Mouse (Mus musculus): ENCODE results near the gene Prg4. TPM values are rescaled to one million over a fixed set of nuclear protein-coding genes. Genes with fewer than 3 reads are reported as not detected.

The Prg4 gene
- polyA plus RNA-seq, 1 experiment from 2014 or later: 0.71 TPM

DNA sequence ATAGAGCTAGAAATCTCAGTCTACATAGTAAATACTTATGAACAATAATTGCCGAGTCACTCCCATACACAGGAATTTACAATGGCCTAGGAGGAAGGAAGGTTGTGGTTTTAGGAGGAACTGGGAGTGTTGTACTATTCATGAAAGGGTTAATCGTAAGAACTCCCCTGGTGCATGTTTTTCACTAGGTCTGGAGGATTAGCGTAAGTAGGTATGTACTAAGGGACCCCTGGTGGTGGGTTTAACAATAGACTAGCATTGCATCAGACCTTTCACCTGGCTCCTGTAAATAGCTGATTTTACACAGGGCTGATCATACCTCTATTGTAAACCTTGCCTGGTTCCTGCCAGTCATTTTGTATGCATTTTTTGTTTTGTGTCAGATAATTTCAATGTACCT, 39.7 kb downstream of the Prg4 start:
- H3K27ac ChIP-seq (ENCODE audit: low read length): no peak overlapping the region
- no peaks in the 10 kb centered on the region for H3K27me3 ChIP-seq (ENCODE audit: control insufficient read depth, insufficient read depth, low read length)
- ATAC-seq (replicated peaks; ENCODE audit: extremely low read depth, insufficient read depth, low FRiP score): no peak
- no peak overlapping the region for H3K4me2 ChIP-seq (ENCODE audit: low read depth, low read length)
- peaks cover 3% of the 10 kb centered on the region; the same call in 1 of the 2 replicates for H3K4me1 ChIP-seq (ENCODE audit: control insufficient read depth, insufficient read depth, low read length)
- no peak overlapping the region for H3K9ac ChIP-seq (ENCODE audit: low read length)
- no peak overlapping the region for H3K4me3 ChIP-seq (ENCODE audit: low read length)
- WGBS: 78% methylated on average over 3 of the region's 3 CpGs
- peaks cover 65% of the 10 kb centered on the region for H3K36me3 ChIP-seq (ENCODE audit: control insufficient read depth, insufficient read depth)
- H3K9me3 ChIP-seq (replicated peaks; ENCODE audit: control insufficient read depth, low read length): no peaks in the 10 kb centered on the region

DNA sequence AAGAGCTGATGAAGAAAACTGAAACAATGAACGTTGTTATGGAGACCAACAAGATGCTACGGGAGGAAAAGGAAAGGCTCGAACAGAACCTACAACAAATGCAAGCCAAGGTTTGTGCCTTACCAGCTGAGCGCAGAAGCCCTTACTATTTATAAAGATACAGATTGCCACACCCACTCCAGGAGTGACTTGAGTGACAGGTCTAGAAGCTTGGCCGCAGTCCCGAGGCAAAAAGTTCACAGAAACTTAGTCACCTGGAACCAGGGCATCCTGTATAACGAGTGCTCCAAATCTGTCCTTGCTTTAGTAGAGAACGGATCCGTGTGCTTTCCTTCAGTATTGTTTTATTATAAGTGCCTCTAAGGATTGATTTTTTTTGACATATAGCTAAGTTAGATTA, 40.3 kb downstream of the Prg4 start:
- WGBS: 61% methylated on average over 9 of the region's 9 CpGs
- Histone ChIP-seq H3K4me1 (ENCODE audit: control insufficient read depth, insufficient read depth, low read length) (peaks cover 3% of the 10 kb centered on the region; the same call in 1 of the 2 replicates), H3K36me3 (ENCODE audit: control insufficient read depth, insufficient read depth) (peaks cover 63% of the 10 kb centered on the region), H3K4me3 (ENCODE audit: low read length) (no peak overlapping the region), H3K27me3 (ENCODE audit: control insufficient read depth, insufficient read depth, low read length) (no peaks in the 10 kb centered on the region), H3K27ac (ENCODE audit: low read length) (no peak overlapping the region), H3K9ac (ENCODE audit: low read length) (no peak overlapping the region), H3K9me3 (replicated peaks; ENCODE audit: control insufficient read depth, low read length) (no peaks in the 10 kb centered on the region), H3K4me2 (ENCODE audit: low read depth, low read length) (no peak overlapping the region)
- ATAC-seq (replicated peaks; ENCODE audit: extremely low read depth, insufficient read depth, low FRiP score): peak; percentile 67; the same call in 1 of the 2 replicates

DNA sequence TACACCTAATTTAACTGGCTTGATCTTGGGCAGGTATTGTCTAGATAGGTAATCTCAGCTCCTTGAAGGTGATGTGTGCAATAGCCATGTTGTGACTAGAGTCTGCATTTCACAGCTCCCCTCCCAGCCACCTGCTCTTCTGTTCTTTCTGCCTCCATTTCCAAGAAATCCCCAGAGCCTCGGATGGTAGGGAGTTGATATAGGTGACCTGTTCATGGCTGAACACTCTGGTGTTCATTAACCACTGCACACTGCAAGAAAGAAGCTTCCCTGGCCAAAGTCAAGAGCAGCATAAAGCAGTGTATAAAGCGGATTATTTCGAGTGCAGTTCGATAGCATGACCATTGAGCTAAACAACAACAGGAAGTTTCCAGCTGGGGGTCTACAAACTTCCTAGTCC, 47.5 kb downstream of the Prg4 start:
- Histone ChIP-seq H3K27me3 (ENCODE audit: control insufficient read depth, insufficient read depth, low read length) (no peaks in the 10 kb centered on the region), H3K9ac (ENCODE audit: low read length) (no peak overlapping the region), H3K4me3 (ENCODE audit: low read length) (no peak overlapping the region), H3K36me3 (ENCODE audit: control insufficient read depth, insufficient read depth) (peaks cover 63% of the 10 kb centered on the region), H3K4me1 (ENCODE audit: control insufficient read depth, insufficient read depth, low read length) (no peaks in the 10 kb centered on the region), H3K4me2 (ENCODE audit: low read depth, low read length) (no peak overlapping the region), H3K9me3 (replicated peaks; ENCODE audit: control insufficient read depth, low read length) (no peaks in the 10 kb centered on the region), H3K27ac (ENCODE audit: low read length) (no peak overlapping the region)
- WGBS: 91% methylated on average over 4 of the region's 4 CpGs
- no peak for ATAC-seq (replicated peaks; ENCODE audit: extremely low read depth, insufficient read depth, low FRiP score)

DNA sequence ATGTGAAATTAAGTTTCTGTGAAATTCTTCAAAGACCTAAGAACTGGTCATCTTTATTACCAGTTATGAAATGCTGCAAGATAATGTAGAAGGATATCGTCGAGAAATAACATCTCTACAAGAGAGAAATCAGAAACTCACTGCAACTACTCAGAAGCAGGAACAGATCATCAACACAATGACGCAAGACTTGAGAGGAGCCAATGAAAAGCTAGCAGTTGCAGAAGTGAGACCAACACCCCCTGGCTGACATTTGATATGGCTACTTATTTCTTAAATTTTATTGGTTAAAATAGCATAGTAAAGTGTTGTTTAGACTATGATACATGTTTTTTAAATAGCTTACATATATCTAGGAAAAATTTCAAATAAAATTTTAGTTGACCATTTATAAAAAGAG, 50.0 kb downstream of the Prg4 start:
- H3K36me3 ChIP-seq (ENCODE audit: control insufficient read depth, insufficient read depth): peaks cover 63% of the 10 kb centered on the region
- no peak for ATAC-seq (replicated peaks; ENCODE audit: extremely low read depth, insufficient read depth, low FRiP score)
- H3K4me1 ChIP-seq (ENCODE audit: control insufficient read depth, insufficient read depth, low read length): no peaks in the 10 kb centered on the region
- H3K9me3 ChIP-seq (replicated peaks; ENCODE audit: control insufficient read depth, low read length): no peaks in the 10 kb centered on the region
- H3K27me3 ChIP-seq (ENCODE audit: control insufficient read depth, insufficient read depth, low read length): no peaks in the 10 kb centered on the region
- no peak overlapping the region for H3K9ac ChIP-seq (ENCODE audit: low read length)
- no peak overlapping the region for H3K27ac ChIP-seq (ENCODE audit: low read length)
- 92% methylated on average over 3 of the region's 3 CpGs for WGBS
- H3K4me2 ChIP-seq (ENCODE audit: low read depth, low read length): no peak overlapping the region
- H3K4me3 ChIP-seq (ENCODE audit: low read length): no peak overlapping the region

DNA sequence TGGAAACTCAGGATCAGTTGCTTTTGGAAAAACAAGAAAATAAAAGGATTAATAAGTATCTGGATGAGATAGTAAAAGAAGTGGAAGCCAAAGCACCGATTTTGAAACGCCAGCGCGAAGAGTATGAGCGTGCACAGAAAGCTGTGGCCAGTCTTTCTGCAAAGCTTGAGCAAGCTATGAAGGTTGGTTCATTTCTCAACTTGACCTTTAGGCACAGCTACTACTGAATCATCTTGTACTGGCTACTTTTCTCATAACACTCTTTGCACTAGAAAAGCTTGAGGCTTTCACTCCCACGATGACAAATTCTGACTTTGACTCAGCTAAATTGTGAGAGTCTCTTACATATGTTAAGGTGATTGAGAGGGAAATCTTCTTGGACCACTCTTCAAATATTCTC, 56.0 kb downstream of the Prg4 start:
- Histone ChIP-seq H3K4me1 (ENCODE audit: control insufficient read depth, insufficient read depth, low read length) (no peaks in the 10 kb centered on the region), H3K4me3 (ENCODE audit: low read length) (no peak overlapping the region), H3K27ac (ENCODE audit: low read length) (no peak overlapping the region), H3K36me3 (ENCODE audit: control insufficient read depth, insufficient read depth) (peaks cover 58% of the 10 kb centered on the region), H3K9ac (ENCODE audit: low read length) (no peak overlapping the region), H3K9me3 (replicated peaks; ENCODE audit: control insufficient read depth, low read length) (no peaks in the 10 kb centered on the region), H3K27me3 (ENCODE audit: control insufficient read depth, insufficient read depth, low read length) (no peaks in the 10 kb centered on the region), H3K4me2 (ENCODE audit: low read depth, low read length) (no peak overlapping the region)
- 93% methylated on average over 6 of the region's 6 CpGs for WGBS
- no peak for ATAC-seq (replicated peaks; ENCODE audit: extremely low read depth, insufficient read depth, low FRiP score)

DNA sequence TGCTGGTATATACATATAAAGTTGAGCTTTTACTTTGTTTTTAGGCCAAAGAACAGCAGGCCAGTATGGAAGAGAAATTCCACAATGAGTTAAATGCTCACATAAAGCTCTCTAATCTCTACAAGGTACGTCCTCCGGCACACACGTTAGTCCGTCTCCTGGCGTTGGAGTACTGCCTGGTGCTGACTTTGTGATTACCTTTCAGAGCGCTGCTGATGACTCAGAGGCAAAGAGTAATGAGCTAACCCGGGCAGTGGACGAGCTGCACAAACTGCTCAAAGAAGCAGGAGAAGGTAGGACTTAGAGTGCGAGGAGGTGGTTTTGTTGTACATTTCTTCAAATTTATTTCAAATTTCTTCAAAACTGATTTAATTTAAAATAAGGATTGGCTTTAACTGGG, 58.7 kb downstream of the Prg4 start:
- WGBS: 53% methylated on average over 9 of the region's 9 CpGs
- ATAC-seq (replicated peaks; ENCODE audit: extremely low read depth, insufficient read depth, low FRiP score): no peak
- Histone ChIP-seq H3K4me3 (ENCODE audit: low read length) (no peak overlapping the region), H3K9ac (ENCODE audit: low read length) (no peak overlapping the region), H3K9me3 (replicated peaks; ENCODE audit: control insufficient read depth, low read length) (no peaks in the 10 kb centered on the region), H3K4me1 (ENCODE audit: control insufficient read depth, insufficient read depth, low read length) (no peaks in the 10 kb centered on the region), H3K36me3 (ENCODE audit: control insufficient read depth, insufficient read depth) (peaks cover 47% of the 10 kb centered on the region), H3K4me2 (ENCODE audit: low read depth, low read length) (no peak overlapping the region), H3K27me3 (ENCODE audit: control insufficient read depth, insufficient read depth, low read length) (no peaks in the 10 kb centered on the region), H3K27ac (ENCODE audit: low read length) (no peak overlapping the region)

DNA sequence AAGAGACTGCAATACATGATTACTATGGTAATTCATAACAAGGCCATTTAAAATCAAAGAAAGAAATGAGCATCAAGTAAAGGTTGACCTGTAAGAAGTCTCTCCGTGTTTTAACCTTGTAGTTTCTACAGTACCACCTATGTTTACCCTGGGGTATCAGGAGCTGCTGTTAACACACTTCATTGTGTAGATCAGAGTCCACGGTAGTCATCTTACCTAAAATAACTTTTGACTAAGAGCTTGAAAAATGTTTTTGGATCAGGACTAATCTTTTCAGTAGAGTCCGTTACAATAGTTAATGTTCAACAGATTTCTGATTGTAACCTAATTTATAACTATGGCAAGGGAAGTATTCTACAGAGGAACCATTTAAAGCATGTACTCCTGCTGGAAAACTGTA, 61.4 kb downstream of the Prg4 start:
- H3K9ac ChIP-seq (ENCODE audit: low read length): no peak overlapping the region
- H3K9me3 ChIP-seq (replicated peaks; ENCODE audit: control insufficient read depth, low read length): no peaks in the 10 kb centered on the region
- 47% methylated on average over 3 of the region's 3 CpGs for WGBS
- peaks cover 40% of the 10 kb centered on the region for H3K36me3 ChIP-seq (ENCODE audit: control insufficient read depth, insufficient read depth)
- H3K4me2 ChIP-seq (ENCODE audit: low read depth, low read length): no peak overlapping the region
- no peaks in the 10 kb centered on the region for H3K4me1 ChIP-seq (ENCODE audit: control insufficient read depth, insufficient read depth, low read length)
- H3K4me3 ChIP-seq (ENCODE audit: low read length): no peak overlapping the region
- no peak overlapping the region for H3K27ac ChIP-seq (ENCODE audit: low read length)
- ATAC-seq (replicated peaks; ENCODE audit: extremely low read depth, insufficient read depth, low FRiP score): no peak
- H3K27me3 ChIP-seq (ENCODE audit: control insufficient read depth, insufficient read depth, low read length): no peaks in the 10 kb centered on the region

DNA sequence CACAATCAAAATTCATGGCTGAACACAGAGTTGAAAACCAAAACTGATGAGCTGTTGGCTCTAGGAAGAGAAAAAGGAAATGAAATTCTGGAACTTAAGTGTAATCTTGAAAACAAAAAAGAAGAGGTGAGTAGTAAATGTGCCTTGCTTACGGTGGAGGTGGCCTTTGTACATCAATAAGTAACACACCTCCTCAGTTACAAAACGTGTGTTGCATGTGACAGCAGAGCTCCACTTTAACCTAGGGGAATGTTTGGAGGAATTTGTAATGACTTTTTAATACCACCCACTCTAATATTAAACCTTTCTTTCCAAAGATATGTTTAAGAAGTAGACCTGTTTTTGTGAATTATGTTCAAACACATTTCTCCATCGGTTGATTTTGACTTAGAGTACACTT, 62.1 kb downstream of the Prg4 start:
- H3K9ac ChIP-seq (ENCODE audit: low read length): no peak overlapping the region
- H3K36me3 ChIP-seq (ENCODE audit: control insufficient read depth, insufficient read depth): peaks cover 34% of the 10 kb centered on the region
- H3K27me3 ChIP-seq (ENCODE audit: control insufficient read depth, insufficient read depth, low read length): no peaks in the 10 kb centered on the region
- H3K27ac ChIP-seq (ENCODE audit: low read length): no peak overlapping the region
- ATAC-seq (replicated peaks; ENCODE audit: extremely low read depth, insufficient read depth, low FRiP score): no peak
- no peak overlapping the region for H3K4me3 ChIP-seq (ENCODE audit: low read length)
- no peaks in the 10 kb centered on the region for H3K4me1 ChIP-seq (ENCODE audit: control insufficient read depth, insufficient read depth, low read length)
- 92% methylated on average over 3 of the region's 3 CpGs for WGBS
- no peak overlapping the region for H3K4me2 ChIP-seq (ENCODE audit: low read depth, low read length)
- no peaks in the 10 kb centered on the region for H3K9me3 ChIP-seq (replicated peaks; ENCODE audit: control insufficient read depth, low read length)

Data from heart, embryonic 16.5 days (tissue).